Mouse (Mus musculus) neural tube, embryonic 12.5 days (tissue): ENCODE results near the gene Ffar4. TPM values are rescaled to one million over a fixed set of nuclear protein-coding genes. Genes with fewer than 3 reads are reported as not detected.

Source experiments
- ATAC-seq: fragments of 200-750 bp; cut with Nextera tagmentation; 2 replicates; pipeline ENCODE4 v1.8.0; 2017; ENCODE audit warnings: low read depth, mild to moderate bottlenecking, moderate TSS enrichment, moderate library complexity; ENCODE audit not compliant: low FRiP score
- H3K27ac ChIP-seq: fragments of 300-500 bp; sonication (generic); 2 replicates; pipeline ENCODE4 v1.5.1; 2016
- H3K27me3 ChIP-seq: fragments of 300-500 bp; sonication (generic); replicated peaks from 2 replicates; pipeline ENCODE4 v1.6.1; 2016; ENCODE audit warnings: mild to moderate bottlenecking
- H3K36me3 ChIP-seq: fragments of 300-500 bp; sonication (generic); 2 replicates; pipeline ENCODE4 v1.6.1; 2016; ENCODE audit warnings: mild to moderate bottlenecking
- H3K4me1 ChIP-seq: fragments of 300-500 bp; sonication (generic); 2 replicates; pipeline ENCODE4 v1.6.1; 2016
- H3K4me2 ChIP-seq: fragments of 300-500 bp; sonication (generic); replicated peaks from 2 replicates; pipeline ENCODE4 v1.6.1; 2016; ENCODE audit warnings: mild to moderate bottlenecking
- H3K4me3 ChIP-seq: fragments of 300-500 bp; sonication (generic); 2 replicates; pipeline ENCODE4 v1.5.1; 2016
- H3K9ac ChIP-seq: fragments of 300-500 bp; sonication (generic); 2 replicates; pipeline ENCODE4 v1.6.1; 2016; ENCODE audit warnings: mild to moderate bottlenecking
- H3K9me3 ChIP-seq: fragments of 300-500 bp; sonication (generic); 2 replicates; pipeline ENCODE4 v1.6.1; 2016; ENCODE audit warnings: mild to moderate bottlenecking
- WGBS: fragments of 180-500 bp; shearing (Covaris S2); methylation state at CpG from one replicate; pipeline ENCODE4 v1.1.7; 2016; 5-methylcytosine and 5-hydroxymethylcytosine counted together
- polyA plus RNA-seq: library from polyadenylated mRNA; unstranded; fragments of >200 nt; fragmentation: Nextera tagmentation; extraction: Ambion mirVana; gene quantifications from 2 replicates; pipeline ENCODE4 v1.2.1, GENCODE M21; 2016

Ffar4 gene
- polyA plus RNA-seq, 1 experiment from 2014 or later, result not detected

DNA sequence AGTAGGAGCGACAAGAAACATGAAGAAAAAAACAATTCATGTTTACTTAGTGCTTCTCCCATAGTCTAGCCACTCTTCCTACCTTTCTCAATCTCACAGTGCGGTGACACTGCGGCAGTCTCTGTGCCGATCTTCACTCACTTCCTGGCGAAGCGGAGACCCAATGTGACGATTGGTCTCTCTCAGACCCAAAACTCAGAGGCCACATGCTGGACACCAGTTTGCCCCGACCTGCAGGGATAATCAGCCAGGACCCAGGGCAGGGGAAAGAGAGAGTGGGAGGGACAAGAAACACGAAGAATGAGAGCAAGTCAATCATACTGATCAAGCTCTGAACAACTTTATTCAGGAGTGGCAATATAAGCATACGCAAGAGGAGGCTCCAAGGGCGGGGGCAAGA is 21.8 kb upstream of the Ffar4 start:
- ATAC-seq, result no peak
- 83% methylated on average over 11 of the region's 11 CpGs for WGBS
- no peak overlapping the region for H3K27ac ChIP-seq
- no peaks in the 10 kb centered on the region for H3K9me3 ChIP-seq
- H3K27me3 ChIP-seq, result no peaks in the 10 kb centered on the region
- H3K4me1 ChIP-seq, result no peaks in the 10 kb centered on the region
- no peak overlapping the region for H3K4me2 ChIP-seq
- H3K36me3 ChIP-seq, result peaks cover 36% of the 10 kb centered on the region
- no peak overlapping the region for H3K9ac ChIP-seq
- H3K4me3 ChIP-seq, result no peak overlapping the region

DNA sequence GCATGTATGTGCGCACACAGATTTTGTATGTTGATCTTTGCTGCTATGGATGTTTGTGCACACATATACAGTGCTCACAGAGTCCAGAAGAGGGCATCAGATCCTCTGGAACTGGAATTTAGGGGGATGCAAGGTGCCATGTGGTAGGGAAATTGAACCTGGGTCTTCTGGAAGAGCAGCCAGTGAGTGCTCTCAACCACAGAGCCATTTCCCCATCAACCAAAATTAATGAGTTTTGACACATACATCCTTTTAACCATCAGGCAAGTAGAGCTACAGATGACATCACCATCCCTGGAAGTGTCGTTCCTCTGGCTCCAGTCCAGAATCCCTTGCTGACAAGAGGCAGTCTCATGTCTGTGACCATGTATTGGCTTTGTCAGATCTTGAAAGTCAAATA is 20.6 kb upstream of the Ffar4 start:
- no peak overlapping the region for H3K4me2 ChIP-seq
- peaks cover 24% of the 10 kb centered on the region for H3K36me3 ChIP-seq
- H3K9ac ChIP-seq, result no peak overlapping the region
- ATAC-seq, result no peak
- H3K4me1 ChIP-seq, result no peaks in the 10 kb centered on the region
- H3K9me3 ChIP-seq, result no peaks in the 10 kb centered on the region
- 87% methylated on average over 2 of the region's 2 CpGs for WGBS
- H3K27me3 ChIP-seq, result no peaks in the 10 kb centered on the region
- no peak overlapping the region for H3K27ac ChIP-seq
- H3K4me3 ChIP-seq, result no peak overlapping the region

DNA sequence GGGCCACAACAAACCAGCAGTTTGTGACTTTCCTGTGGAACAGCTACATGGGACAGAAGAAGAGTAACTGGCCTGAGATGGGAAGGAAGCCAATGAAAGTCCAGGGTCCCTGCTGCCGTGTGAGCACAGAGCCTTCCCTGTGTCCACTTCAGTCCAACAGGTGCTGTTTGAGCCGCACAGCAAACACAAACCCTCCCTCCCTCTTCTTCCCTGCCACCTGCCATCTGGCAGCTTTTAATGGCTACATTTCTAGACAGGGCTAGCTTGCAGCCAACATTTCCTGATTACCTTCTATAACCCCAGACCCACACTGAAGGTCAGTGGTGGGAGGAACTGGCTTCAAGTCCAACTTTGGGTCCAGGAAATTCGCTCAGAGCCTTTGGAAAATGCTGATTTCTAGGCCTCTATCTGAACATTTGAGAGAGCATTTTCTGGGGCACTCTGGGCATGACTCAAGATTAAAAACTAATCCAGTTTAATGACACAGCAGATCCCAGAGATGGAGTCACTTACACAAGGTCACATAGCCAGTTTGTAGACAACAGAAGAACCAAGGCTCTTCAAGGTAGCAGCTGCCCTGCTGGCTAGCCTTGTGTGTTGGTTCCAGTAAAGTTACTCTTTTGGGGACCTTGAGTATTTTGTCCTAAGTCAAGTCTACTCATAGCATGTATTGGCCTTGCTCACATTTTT is 18.9 kb upstream of the Ffar4 start:
- 72% methylated on average over 3 of the region's 3 CpGs for WGBS

DNA sequence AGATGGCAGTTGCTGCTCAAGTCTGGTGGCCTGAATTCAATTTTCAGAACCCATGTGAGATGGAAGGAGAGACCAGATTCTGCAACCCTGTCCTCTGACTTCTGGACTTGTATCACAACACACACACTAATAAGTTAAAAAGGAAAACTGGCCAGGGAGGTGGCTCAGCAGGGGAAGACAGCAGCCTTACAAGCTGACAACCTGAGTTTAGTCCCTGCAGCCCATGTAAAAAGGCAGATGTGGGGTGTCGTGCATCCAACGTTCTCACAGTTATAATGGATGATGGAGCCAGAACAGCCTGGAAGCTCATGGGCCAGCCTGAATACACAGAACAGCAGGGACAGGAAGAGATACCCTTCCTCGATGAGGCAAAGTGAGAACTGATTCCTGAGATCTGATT is 15.5 kb upstream of the Ffar4 start:
- Histone ChIP-seq H3K9me3 (no peaks in the 10 kb centered on the region), H3K27ac (no peak overlapping the region), H3K4me1 (no peaks in the 10 kb centered on the region), H3K9ac (no peak overlapping the region), H3K4me3 (no peak overlapping the region), H3K27me3 (no peaks in the 10 kb centered on the region), H3K4me2 (no peak overlapping the region), H3K36me3 (no peaks in the 10 kb centered on the region)
- WGBS, result 78% methylated on average over 3 of the region's 3 CpGs
- ATAC-seq, result no peak

More for the DNA sequence above, 18.9 kb upstream of the Ffar4 start:
- no peaks in the 10 kb centered on the region for H3K9me3 ChIP-seq
- no peak overlapping the region for H3K4me2 ChIP-seq
- H3K4me3 ChIP-seq, result no peak overlapping the region
- H3K36me3 ChIP-seq, result peaks cover 11% of the 10 kb centered on the region
- H3K9ac ChIP-seq, result no peak overlapping the region
- no peak overlapping the region for H3K27ac ChIP-seq
- no peaks in the 10 kb centered on the region for H3K4me1 ChIP-seq
- H3K27me3 ChIP-seq, result no peaks in the 10 kb centered on the region
- ATAC-seq, result no peak

DNA sequence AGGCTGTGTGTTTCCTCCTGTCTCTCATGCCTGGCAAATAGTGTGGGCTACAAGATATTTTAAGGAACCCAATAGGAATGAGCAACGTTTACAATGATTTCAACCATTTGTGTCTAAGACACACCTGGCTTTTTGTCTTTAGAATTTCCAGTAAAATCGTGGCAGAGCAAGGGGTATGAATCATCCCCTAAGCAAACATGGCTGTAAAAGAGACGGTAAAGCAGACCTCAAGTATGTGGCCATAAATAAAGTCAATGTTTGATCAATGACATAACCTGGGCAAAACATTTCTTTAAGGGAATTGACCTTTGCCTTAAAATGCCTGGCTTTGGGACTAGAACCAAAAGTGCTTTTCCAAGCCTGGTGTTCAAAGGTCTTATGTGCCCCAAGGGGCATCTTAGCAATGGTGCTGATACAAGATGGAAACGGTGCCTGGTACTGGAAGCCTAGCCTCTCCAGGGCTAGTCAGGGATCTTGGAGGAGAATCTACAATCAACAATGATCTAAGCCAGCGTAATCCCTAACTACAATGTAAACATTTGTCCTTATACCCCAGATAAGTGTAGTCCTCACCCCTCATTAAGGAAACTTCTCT is 13.8 kb upstream of the Ffar4 start:
- Histone ChIP-seq H3K9me3 (no peaks in the 10 kb centered on the region), H3K27ac (no peak overlapping the region), H3K4me1 (no peaks in the 10 kb centered on the region), H3K27me3 (no peaks in the 10 kb centered on the region), H3K4me2 (no peak overlapping the region), H3K9ac (no peak overlapping the region), H3K4me3 (no peak overlapping the region), H3K36me3 (no peaks in the 10 kb centered on the region)
- ATAC-seq, result no peak
- 69% methylated on average over 5 of the region's 5 CpGs for WGBS

DNA sequence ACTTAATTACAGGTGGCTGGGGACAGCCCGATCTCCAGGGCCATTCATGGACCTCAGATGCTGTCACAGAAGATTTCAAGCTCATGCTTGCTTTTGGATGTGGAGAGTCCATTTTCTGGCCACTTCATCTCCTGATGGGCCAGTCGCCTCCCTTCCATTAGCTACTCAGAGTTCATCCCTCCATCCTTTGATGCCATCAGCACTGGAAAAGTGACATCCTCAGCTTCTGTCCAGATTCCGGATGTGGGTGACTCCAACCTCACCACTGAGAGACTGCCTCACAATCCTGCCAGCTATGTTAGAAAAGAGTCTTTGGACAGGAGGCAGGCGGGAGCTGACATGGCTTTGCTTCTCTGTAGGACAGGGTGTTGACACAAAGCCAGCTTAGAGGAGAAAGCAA is 11.0 kb upstream of the Ffar4 start:
- Histone ChIP-seq H3K36me3 (no peaks in the 10 kb centered on the region), H3K27me3 (no peaks in the 10 kb centered on the region), H3K4me1 (no peaks in the 10 kb centered on the region), H3K9ac (no peak overlapping the region), H3K4me2 (no peak overlapping the region), H3K9me3 (no peaks in the 10 kb centered on the region), H3K4me3 (no peak overlapping the region), H3K27ac (no peak overlapping the region)
- no peak for ATAC-seq
- WGBS, result 92% methylated on average over 4 of the region's 4 CpGs

DNA sequence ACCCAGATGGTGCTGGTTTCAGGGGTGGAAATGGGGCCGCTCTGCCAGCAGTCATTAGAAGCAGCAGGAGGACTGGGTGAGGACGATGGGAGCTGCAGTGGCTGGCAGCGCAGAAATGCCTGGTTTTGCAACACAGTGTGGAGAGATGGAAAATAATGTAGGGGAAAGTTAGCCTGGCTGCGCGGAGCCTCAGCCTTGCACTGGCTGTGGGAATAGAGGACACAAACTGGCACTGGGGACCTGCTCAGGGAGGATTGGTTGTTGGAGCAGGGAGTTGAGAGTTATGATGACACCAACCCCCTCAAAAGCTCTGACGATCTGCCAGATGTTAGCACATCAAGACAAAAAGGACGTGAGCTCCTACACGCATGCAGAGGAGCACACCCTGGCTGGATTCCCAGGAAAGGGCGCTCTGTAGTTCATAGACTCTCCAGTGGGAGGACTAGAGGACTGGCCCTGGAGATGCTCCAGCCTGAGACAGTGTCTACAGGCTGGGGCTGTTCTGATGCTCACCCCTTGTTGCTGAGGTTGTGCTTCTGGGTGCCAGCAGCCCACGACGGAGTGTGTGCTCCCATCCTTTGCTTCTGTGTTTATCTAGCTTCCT is 9.8 kb upstream of the Ffar4 start:
- Histone ChIP-seq H3K4me2 (no peak overlapping the region), H3K4me3 (no peak overlapping the region), H3K27me3 (no peaks in the 10 kb centered on the region), H3K36me3 (no peaks in the 10 kb centered on the region), H3K27ac (no peak overlapping the region), H3K9me3 (no peaks in the 10 kb centered on the region), H3K4me1 (no peaks in the 10 kb centered on the region), H3K9ac (no peak overlapping the region)
- peak; percentile 25; the same call in 1 of the 2 replicates for ATAC-seq
- WGBS, result 61% methylated on average over 11 of the region's 11 CpGs

DNA sequence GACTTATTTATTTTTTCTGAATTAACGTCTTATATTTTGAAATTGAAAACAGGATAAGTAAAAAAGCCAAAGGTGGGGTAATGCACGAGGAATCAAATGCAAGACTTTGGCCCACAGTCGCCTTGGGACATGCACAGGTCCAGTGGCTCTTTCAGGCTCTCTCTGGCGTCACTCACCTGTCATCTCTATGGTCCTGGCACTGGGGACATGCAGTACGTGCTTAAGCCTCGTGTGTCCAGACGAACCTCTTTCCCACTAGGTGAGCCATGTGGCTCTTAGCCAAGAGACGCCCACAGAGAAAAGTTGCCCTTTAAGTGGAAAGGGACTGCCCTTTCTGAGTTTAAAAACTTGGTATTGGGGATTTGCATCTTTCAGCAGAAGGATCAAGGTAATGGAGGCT is 7.5 kb upstream of the Ffar4 start:
- Histone ChIP-seq H3K36me3 (no peaks in the 10 kb centered on the region), H3K4me1 (no peaks in the 10 kb centered on the region), H3K9me3 (no peaks in the 10 kb centered on the region), H3K27ac (no peak overlapping the region), H3K4me3 (no peak overlapping the region), H3K27me3 (no peaks in the 10 kb centered on the region), H3K4me2 (no peak overlapping the region), H3K9ac (no peak overlapping the region)
- no peak for ATAC-seq
- WGBS, result 85% methylated on average over 8 of the region's 8 CpGs

DNA sequence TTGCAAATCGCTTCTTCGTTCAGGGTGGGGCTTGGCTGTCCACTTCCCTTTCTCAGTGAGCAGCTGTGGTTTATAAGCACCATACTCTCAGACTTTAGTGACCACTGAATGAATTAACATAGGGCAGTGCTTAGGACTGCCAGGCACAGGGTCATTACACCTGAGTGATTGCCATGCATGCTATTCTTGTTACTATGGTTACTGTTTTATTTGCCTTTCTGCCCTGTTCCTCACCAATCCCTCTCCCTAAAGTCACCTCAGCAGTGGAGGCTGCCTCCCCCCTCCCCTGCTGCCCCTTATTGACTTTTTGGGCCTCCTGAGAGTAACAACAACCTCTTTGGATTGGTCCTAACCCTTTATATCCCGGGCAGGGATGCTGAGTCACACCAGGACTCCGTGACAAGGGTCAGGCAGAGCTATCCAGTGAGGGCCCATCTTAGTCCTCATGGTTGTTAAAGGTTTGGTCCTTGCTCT is 5.3 kb upstream of the Ffar4 start:
- WGBS, result 21% methylated on average over 4 of the region's 4 CpGs
- Histone ChIP-seq H3K4me1 (no peaks in the 10 kb centered on the region), H3K9me3 (no peaks in the 10 kb centered on the region), H3K36me3 (no peaks in the 10 kb centered on the region), H3K27me3 (peaks cover 11% of the 10 kb centered on the region), H3K9ac (no peak overlapping the region), H3K27ac (no peak overlapping the region), H3K4me3 (no peak overlapping the region), H3K4me2 (no peak overlapping the region)
- no peak for ATAC-seq

DNA sequence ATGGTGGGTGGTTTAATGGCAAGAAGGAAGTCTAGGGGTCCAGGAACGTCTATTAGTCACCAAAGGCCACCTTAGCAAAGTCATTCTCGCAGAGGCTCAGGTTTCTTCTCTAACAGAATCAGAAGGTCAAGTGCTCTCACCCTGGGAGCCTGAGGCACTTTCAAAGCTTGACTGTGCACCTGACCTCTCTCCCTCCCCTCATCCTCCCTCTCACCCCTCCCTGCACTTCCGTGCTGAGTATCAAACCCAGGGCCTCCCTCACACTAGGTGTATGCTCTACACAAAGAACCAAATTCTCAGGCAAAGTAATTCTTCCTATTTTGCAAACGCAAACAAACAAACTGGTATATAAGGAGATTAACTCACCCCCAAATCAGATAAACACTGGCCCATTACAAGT is 640 bp upstream of the Ffar4 start:
- peaks cover 9% of the 10 kb centered on the region for H3K4me1 ChIP-seq
- 19% methylated on average over 4 of the region's 4 CpGs for WGBS
- H3K4me2 ChIP-seq, result peak overlapping the region; percentile 60; the same call in 1 of the 2 replicates
- no peak for ATAC-seq
- no peak overlapping the region for H3K9ac ChIP-seq
- no peak overlapping the region for H3K4me3 ChIP-seq
- H3K27ac ChIP-seq, result no peak overlapping the region
- no peaks in the 10 kb centered on the region for H3K36me3 ChIP-seq
- H3K27me3 ChIP-seq, result peaks cover 37% of the 10 kb centered on the region
- H3K9me3 ChIP-seq, result no peaks in the 10 kb centered on the region

DNA sequence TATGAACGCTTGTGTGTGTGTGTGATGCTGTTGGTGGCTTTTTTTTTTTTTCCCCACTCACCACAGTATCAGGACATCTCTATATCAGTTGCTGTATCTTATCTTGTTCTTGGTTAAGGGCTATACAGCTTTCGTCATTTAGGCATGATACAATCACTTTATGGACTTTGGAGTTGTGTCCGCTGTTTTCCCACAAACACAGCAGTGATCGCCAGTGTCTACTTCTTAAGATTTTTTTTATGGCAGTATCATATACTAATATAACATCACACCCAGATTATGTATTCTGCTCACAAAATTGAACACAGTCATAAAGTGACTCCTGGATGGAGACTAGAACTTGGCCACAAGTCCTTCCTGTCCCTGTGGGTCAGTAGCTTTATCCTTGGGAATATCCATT is 11.0 kb downstream of the Ffar4 start:
- WGBS, result 89% methylated on average over 4 of the region's 4 CpGs
- ATAC-seq, result no peak
- Histone ChIP-seq H3K27ac (no peak overlapping the region), H3K4me3 (no peak overlapping the region), H3K4me2 (no peak overlapping the region), H3K9ac (no peak overlapping the region), H3K27me3 (0 out of 2 replicates have a peak, but pooled peaks cover 2% of the 10 kb centered on the region), H3K4me1 (no peaks in the 10 kb centered on the region), H3K9me3 (no peaks in the 10 kb centered on the region), H3K36me3 (no peaks in the 10 kb centered on the region)

DNA sequence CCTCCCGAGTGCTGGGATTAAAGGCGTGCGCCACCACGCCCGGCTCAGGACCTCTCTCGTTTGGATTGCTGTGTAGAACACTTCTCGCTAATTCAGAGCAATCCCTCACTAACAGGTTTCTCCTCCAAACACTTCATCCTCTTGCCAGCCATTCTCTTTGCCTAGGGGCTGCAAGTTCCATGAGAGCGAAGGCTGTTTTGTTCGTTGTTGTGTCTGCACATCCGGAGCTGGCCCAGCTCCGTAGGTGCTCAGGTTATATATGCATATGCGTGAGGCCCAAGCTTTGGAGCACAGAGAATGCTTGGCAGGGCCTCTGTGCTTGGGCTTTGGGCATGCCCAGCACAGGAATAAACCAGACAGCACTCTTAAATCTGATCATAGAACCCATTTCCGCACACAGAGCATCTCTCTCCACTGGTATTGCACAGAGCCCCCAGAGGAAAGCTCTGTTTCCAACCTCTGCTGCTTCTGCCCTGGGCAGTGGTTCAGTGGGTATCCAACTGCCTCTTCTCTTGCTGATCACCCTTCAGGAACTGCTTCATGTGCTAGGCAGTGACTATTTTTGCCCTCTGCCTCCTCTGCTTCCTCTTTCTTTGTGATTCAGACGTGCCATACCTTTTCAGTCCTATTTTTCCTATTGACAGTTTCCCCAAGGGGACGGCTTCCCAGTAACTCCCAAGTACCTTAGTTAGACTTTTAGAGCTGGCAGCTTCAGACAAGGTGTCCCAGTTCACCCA is 12.8 kb downstream of the Ffar4 start:
- no peak overlapping the region for H3K27ac ChIP-seq
- no peak overlapping the region for H3K9ac ChIP-seq
- WGBS, result 94% methylated on average over 15 of the region's 15 CpGs
- H3K9me3 ChIP-seq, result no peaks in the 10 kb centered on the region
- ATAC-seq, result no peak
- no peaks in the 10 kb centered on the region for H3K36me3 ChIP-seq
- 0 out of 2 replicates have a peak, but pooled peaks cover 2% of the 10 kb centered on the region for H3K27me3 ChIP-seq
- H3K4me1 ChIP-seq, result no peaks in the 10 kb centered on the region
- no peak overlapping the region for H3K4me2 ChIP-seq
- H3K4me3 ChIP-seq, result no peak overlapping the region
